Mouse (Mus musculus): ENCODE measurements around the gene Dusp16.

Gene Dusp16

GRCm38 (mm10) chr6:134793046-134793806, 801 bp upstream of the Dusp16 start:
- no peak for DNase-seq (ENCODE audit: low spot score in 2 of 2)

DNA sequence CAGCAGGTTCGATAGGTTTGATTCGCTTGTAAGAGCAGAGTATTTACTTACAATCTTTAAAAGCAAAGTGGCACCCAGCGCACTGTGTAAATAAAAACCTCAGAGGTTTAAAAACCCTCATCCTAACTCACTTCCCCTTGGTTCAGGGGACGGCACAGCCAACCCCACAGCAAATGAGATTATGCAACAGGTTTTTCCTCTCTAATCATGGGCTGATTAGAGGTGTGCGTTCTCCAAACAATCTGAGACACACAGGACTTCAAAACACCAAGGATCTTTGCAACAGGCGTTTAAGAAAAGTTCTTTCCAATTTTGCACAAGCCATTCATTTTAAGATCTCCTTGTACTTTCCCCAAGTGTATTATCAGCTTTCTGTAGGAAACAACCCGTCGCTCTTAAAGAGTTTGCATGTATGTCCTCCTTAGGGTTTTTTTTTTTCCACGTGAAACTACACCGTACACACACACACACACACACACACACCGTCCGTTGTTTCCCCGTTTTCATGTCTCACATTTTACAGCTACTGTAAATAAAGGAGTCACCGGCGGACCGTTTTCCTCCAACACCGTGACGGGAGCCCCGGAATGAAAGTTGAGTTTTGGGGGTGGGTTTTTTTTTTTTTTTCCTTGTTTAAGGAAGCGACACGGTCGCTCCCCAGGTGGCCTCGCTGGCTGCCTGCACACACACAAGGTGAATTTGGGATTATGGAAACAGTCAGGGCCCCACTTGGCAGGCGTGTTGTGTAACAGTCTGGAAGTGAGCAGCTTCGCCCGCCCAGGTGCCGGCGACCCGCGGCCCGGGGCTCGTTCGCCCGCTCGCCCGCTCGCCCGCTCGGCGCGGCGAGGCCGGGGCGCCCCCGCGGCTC, 940 bp downstream of the Dusp16 start:
- DNase-seq (ENCODE audit: low spot score in 2 of 2), result peak in 1 of 2 experiments; percentile 50

DNA sequence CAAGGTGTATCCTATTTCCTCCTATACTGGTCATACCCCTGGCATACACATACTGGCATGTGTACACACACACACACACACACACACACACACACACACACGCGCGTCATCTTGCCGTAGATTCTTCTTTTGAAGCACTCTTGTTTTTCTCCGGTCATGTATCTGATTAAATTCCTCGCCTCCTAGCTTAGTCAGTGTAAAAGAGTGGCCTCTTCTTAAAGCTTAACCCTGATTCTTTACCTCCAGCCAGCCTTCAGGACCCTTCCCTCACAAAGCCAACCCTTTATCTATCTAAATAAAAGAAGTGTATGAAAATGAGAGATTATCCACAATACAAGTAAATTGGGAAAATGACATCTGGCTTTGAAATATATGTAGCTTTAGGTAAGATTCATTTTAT, 3.3 kb downstream of the Dusp16 start:
- DNase-seq (ENCODE audit: low spot score in 2 of 2), result no peak

GRCm38 (mm10) chr6:134786426-134786825, 6.0 kb downstream of the Dusp16 start:
- DNase-seq (ENCODE audit: low spot score in 2 of 2), result no peak

DNA sequence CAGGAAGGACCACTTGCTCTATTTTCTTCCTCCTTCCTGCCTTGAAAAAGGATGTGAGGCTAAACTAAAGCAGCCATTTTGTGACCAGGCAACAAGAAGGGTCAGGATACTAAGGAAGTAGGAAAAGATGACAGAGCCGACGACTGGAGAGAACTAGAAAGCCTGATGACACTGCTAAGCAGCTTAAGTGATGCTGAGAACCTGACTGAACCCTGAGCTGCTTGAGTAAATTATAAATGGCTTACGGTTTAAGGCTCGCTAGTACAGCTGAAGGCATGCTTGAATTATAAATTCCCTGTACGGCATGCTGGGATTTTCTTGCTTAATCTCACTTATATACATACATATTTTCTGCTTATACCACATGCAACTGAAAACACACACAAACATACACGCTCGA, 9.5 kb downstream of the Dusp16 start:
- no peak for DNase-seq (ENCODE audit: low spot score in 2 of 2)

DNA sequence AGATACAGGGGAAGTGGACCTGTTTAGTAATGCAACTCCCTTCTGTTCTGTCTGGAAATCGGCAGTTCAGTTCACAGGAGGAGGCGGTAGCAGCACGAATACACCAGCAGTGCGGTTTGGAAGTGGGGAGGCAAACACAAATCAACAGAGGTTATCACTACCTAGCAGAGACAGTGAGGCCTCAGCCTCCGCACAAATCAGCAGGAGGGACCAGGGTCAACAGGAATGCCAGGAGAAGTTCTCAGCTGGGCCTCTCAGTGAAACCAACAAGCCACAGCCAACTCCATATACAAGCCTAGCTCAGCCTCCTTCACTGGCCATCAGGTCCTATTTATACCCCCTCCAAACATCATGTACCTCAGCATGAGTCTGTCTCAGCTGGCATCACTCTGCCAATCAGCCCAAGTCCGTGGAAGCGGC, 10.9 kb downstream of the Dusp16 start:
- no peak for DNase-seq (ENCODE audit: low spot score in 2 of 2)

DNA sequence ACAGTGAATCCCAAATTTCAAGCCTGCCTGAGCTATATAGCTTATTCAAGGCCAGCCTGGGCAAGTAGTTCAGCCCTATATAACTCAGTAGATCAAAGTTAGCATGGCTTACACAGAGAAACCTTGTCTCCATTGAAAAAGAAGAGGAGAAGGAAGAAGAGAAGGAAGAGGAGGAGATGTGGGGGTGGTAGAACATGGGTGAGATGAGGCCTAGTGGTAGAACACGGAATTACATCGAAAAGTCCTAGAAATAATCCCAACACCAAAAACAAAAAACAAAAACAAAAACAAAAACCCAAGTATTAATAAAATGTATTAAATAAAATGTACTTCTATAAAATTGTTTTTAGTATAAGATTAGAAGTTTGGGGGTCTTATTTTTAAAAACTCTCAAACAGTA, 12.4 kb downstream of the Dusp16 start:
- no peak for DNase-seq (ENCODE audit: low spot score in 2 of 2)

DNA sequence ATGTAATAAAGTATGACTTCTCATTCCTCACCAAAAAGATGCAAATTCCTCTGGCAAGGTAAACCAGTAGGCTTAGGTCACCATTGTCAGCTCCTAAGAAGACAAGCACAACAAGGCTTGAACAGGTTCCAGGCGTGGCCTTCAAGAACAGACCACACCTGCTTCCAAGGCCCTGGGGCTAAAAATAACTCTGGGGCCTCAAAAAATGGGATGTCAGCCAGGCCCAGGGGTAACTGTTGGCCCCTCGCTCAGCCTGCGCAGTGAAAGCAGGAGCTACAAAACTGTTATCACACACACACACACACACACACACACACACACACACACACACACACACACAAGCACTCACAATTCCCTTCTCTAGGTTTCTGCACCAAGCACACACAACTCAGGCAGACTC, 18.5 kb downstream of the Dusp16 start:
- DNase-seq (ENCODE audit: low spot score in 2 of 2), result no peak

DNA sequence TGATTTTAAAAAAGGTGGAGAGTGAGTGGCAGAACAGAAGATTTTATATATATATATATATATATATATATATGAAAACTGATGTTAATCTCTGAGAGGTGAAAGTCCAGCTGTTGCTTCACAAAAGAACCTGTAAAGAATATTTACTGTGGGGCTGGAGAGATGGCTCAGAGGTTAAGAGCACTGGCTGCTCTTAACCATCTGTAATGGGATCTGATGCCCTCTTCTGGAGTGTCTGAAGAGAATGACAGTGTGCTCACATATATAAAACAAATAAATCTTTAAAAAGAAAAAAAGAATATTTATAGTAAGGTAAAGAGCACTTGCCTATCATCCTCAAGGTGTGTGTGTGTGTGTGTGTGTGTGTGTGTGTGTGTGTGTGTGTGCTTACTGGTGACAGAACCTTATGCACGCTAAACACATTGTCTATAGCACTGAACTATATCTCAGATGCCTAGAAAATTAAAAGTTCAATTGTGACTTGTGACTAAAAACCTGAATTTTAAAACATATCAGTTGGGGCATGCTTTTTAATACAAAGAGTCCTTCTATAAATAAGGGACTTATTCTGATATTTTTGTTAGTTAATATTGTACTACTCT, 19.0 kb downstream of the Dusp16 start:
- no peak for DNase-seq (ENCODE audit: low spot score in 2 of 2)

GRCm38 (mm10) chr6:134770339-134770738, 22.1 kb downstream of the Dusp16 start:
- no peak for DNase-seq (ENCODE audit: low spot score in 2 of 2)

DNA sequence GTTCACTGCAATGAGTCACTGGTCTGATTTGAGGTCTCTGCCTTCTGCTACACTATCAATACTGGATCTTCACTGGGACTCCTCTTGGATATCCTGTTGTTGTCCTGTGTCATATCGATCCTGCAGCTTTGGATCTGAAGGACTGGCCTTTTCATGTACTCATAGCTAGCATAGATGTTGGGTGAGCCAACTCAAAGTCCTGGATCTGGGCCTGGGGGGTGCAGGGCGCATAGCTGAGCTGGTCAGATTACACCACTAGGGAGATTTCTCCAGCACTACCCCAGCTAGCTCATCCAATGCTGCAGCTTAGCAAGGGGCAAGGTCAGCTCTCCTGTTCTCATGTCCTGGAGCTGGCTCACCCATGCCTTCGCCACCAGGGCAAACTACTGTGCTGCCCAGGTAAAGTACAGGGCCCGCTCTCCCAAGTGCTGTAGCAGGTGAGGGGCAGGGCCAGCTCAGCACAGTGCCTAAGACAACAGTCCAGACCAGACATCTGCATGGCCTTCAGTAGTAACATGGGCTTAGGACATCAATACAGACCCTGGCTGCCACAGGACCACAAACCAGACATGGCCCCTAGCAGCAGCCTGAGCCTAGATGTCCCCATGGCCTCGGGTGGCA, 27.9 kb downstream of the Dusp16 start:
- no peak for DNase-seq (ENCODE audit: low spot score in 2 of 2)

- DNase-seq (ENCODE audit: low spot score in 2 of 2), result no peak
These were observed 29.0 kb downstream of the Dusp16 start for GRCm38 (mm10) chr6:134763436-134763835.

GRCm38 (mm10) chr6:134761808-134762207, 30.6 kb downstream of the Dusp16 start:
- no peak for DNase-seq (ENCODE audit: low spot score in 2 of 2)

GRCm38 (mm10) chr6:134760926-134761544, 31.4 kb downstream of the Dusp16 start:
- no peak for DNase-seq (ENCODE audit: low spot score in 2 of 2)

GRCm38 (mm10) chr6:134756058-134756457, 36.4 kb downstream of the Dusp16 start:
- no peak for DNase-seq (ENCODE audit: low spot score in 2 of 2)

DNA sequence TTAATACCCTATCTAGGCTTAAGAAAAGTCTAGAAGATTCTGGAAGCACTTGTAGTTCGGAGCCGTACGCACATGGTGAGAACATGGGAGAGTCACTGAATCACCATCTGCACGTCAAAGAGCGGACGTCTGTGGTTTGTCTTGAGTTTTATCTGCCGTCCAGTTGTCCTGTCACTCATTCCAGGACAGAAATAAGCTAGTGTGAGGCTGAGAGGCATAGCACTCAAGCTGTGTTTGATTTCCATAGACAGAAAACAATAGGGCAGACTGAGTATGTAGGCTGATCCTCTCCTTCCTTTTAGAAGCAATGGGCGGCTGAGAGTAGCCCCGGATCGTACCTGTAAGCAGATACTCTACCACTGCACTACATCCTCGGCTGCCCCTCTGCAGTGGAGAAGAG, 38.6 kb downstream of the Dusp16 start:
- no peak for DNase-seq (ENCODE audit: low spot score in 2 of 2)

DNA sequence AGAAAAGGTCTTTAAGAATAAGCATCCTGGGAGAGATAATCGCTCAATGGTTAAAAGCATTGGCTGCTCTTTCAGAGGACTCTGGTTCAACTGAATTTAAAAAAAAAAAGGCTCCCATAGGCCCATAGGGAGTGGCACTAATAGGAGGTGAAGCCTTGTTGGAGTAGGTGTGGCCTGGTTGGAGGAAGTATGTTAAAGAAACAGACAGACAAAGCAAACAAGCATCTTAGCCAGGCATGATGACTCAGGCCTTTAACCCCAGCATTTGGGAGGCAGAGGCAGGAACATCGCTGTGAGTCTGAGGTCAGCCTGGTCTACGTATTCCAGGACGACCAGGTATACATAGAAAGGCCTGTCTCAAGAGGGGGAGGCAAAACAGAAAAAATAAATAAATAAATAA, 39.0 kb downstream of the Dusp16 start:
- no peak for DNase-seq (ENCODE audit: low spot score in 2 of 2)

- no peak for DNase-seq (ENCODE audit: low spot score in 2 of 2)
These were observed 40.4 kb downstream of the Dusp16 start for GRCm38 (mm10) chr6:134751883-134752647.

DNA sequence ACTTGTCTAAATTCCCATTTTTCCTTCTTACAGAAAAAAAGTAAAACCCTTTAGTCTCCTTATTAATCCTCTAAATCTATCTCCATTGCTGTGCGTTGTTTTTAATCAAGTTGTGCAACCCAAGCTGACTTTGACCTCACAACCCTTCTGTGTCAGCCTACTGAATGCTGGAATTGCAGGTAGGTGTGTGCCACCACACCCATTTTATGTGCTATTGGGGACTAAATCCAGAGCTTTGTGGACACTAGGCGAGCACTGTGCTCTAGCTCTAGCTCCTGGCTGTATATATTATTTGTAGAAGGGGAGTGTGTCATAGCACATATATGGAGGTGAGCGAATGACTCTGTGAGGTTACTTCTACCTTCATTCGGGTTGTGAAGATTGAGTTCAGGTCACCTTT, 41.3 kb downstream of the Dusp16 start:
- no peak for DNase-seq (ENCODE audit: low spot score in 2 of 2)

DNA sequence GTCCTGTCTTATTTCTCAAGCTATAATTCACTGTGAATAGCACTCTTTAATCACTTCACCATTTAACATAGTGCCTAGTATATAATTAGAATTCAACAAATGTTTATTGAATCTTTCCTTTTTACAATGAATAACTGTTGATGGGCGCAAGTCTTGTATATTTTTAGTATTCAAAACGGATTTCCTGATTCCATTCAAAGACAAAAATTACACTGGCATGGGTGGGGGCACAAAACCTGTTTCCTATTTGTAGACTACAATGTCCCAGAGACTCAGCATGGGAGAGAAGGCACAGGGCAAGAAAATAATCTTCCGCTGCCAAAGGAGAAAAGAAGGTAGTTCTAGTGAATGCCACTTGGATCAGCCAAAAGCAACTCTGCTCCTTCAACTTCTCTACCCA, 44.3 kb downstream of the Dusp16 start:
- DNase-seq (ENCODE audit: low spot score in 2 of 2), result no peak

GRCm38 (mm10) chr6:134745876-134746275, 46.5 kb downstream of the Dusp16 start:
- DNase-seq (ENCODE audit: low spot score in 2 of 2), result no peak
